In the genomic region with DNA sequence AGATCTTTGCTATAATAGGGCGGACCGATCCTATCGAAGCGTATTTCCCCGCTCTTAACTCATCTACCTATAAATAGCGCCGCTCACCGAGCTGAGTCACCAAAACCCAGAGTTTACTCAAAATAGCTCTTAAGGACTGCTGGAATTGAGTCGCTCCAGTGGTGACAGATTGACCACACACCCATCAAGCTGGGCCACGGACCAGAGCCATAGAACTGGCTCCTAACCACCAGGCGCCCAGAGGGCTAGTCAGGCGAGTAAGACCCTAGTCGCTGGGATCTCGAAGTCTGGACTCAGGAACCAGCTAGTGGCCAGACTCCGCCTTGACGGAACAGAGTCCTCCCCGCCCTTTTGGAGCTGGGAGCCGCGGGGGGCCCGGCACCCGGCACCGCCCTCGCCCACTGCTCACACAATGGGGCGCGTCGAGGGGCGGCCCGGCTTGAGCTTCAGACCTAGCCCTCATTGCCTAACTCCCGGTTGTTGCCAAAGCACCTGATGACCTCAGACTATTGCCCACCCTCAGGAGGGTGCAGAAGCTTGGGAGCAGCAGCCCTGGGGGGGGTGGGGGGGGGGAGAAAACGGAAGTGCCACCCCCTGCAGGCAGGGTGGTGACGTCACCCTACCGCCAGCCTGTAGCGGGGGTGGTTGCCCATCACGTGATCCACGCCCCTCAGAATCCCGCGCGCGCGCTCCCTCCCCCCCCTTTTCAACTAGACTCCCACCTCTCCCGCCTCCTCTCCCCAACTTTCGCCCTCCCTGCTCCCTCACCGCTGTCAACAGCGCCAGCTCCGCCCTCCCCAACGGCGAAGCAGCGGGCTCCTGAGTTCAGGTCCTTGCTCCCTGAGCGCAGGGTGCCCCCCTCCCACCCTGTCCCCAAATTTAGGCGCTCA, we compare ENCODE assay signal across 8 mouse cellular contexts.
DNase-seq lines count a peak whose midpoint lies in the region; ATAC-seq and TF ChIP-seq lines count a peak whose summit lies in the region.

No protein-coding gene starts in this region.

- peak; percentile 83 for DNase-seq in adipocyte (ENCODE audit: low spot score)
- peak; percentile 96 for DNase-seq in gastrocnemius, adult 2 months
- peak; percentile 96 for DNase-seq in hindbrain, postnatal 0 days (ENCODE audit: low spot score)
- peak; percentile 64 to 80 for DNase-seq in left cerebral cortex, adult 8-10 months (ENCODE audit: low spot score in 2 of 2)
- DNase-seq in right cerebral cortex, postnatal 10 days (ENCODE audit: low spot score in 2 of 2) = peak; percentile 94 to 96
- peak; percentile 88 for DNase-seq in urinary bladder, postnatal 14 days (ENCODE audit: low spot score)

- peak; percentile 60 for ATAC-seq in common myeloid progenitor, adult 5-6 weeks (replicated peaks; ENCODE audit: low read depth, poor library complexity, severe bottlenecking)
- peak; percentile 86 for ATAC-seq in hindbrain, postnatal 0 days
- peak; percentile 50 for ATAC-seq in megakaryocyte, adult 5-6 weeks (ENCODE audit: poor library complexity, severe bottlenecking)

- under 1% methylated on average over 45 of the region's 50 CpGs for WGBS in hindbrain, postnatal 0 days

- peak overlapping the region; percentile 94 for H3K4me2 ChIP-seq in hindbrain, postnatal 0 days (ENCODE audit: low read depth, low read length)

- H3K9me3 ChIP-seq in hindbrain, postnatal 0 days (ENCODE audit: low read length) = no peaks in the 10 kb centered on the region

- H3K9ac ChIP-seq in hindbrain, postnatal 0 days (replicated peaks; ENCODE audit: low read length) = peak overlapping the region; percentile 85

- no peaks in the 10 kb centered on the region for H3K36me3 ChIP-seq in hindbrain, postnatal 0 days (ENCODE audit: insufficient read depth, low read length)

- H3K27me3 ChIP-seq in hindbrain, postnatal 0 days (ENCODE audit: insufficient read depth, low read length) = peaks cover 22% of the 10 kb centered on the region

- no peaks in the 10 kb centered on the region for H3K4me1 ChIP-seq in hindbrain, postnatal 0 days (ENCODE audit: insufficient read depth, low read length)

- peak; percentile 29 for TF ChIP-seq CTCF in gastrocnemius, adult 2 months (IDR thresholded peaks at IDR 0.05)
- TF ChIP-seq CTCF in hindbrain, postnatal 0 days (IDR thresholded peaks at IDR 0.05; ENCODE audit: low read depth) = peak; percentile 25; the same call in 1 of the 2 replicates

- intact Hi-C loops in gastrocnemius, adult 2 months (cut with DNase I) = loop anchor here (2.0 to 10.0 kb wide), 3 partner anchors 32 to 364 kb away; partner anchors contain the start of gene Spryd7

- H3K4me3 ChIP-seq in gastrocnemius, adult 2 months = peak overlapping the region; percentile 97
- H3K4me3 ChIP-seq in hindbrain, postnatal 0 days (ENCODE audit: low read length) = peak overlapping the region; percentile 85

- peak overlapping the region; percentile 100 for H3K27ac ChIP-seq in gastrocnemius, adult 2 months
- peak overlapping the region; percentile 90 for H3K27ac ChIP-seq in hindbrain, postnatal 0 days

Comparison
In these comparisons a context has a peak if more than half of its experiments do, and no peak if none do; other contexts are left out.
1. Peak in every context shown above with its lines: DNase-seq, ATAC-seq, H3K4me3 ChIP-seq and H3K27ac ChIP-seq.